Mouse (Mus musculus) heart, adult 18-20 months (tissue): ENCODE results near the gene Ankrd27. TPM values are rescaled to one million over a fixed set of nuclear protein-coding genes. Genes with fewer than 3 reads are reported as not detected.

Experiments used
- total RNA-seq, 2 experiments: library from RNA; stranded (reverse); gene quantifications; 2 replicates each; pipeline ENCODE4 v1.2.3; 2021

Gene Ankrd27
- total RNA-seq, 2 experiments from 2014 or later = 9.7 to 9.9 TPM

Other genes starting within 250 kb of the Ankrd27 start
- gene Faap24, start 189.4 kb upstream of the Ankrd27 start, total RNA-seq = 1 to 10 TPM; 1.4 to 1.8 TPM
- 10 to 100 TPM; 11.1 to 11.5 TPM for gene Cep89, start 189.2 kb upstream of the Ankrd27 start, total RNA-seq
- not detected for gene Slc7a9, start 137.4 kb upstream of the Ankrd27 start, total RNA-seq
- under 1 TPM in 1 of 2 experiments, not detected in 1; 0.07 TPM for gene Tdrd12, start 48.5 kb upstream of the Ankrd27 start, total RNA-seq
- gene Nudt19, start 29.9 kb upstream of the Ankrd27 start, total RNA-seq = 10 to 100 TPM; 69.2 to 80.4 TPM
- under 1 TPM in 1 of 2 experiments, not detected in 1; 0.10 TPM for gene Rgs9bp, start 662 bp upstream of the Ankrd27 start, total RNA-seq
- gene Pdcd5, start 61.3 kb downstream of the Ankrd27 start, total RNA-seq = 100 to 1,000 TPM; 112 to 114 TPM
- 1 to 10 TPM; 3.8 to 6.7 TPM for gene Dpy19l3, start 168.2 kb downstream of the Ankrd27 start, total RNA-seq
- 10 to 100 TPM; 13.0 to 13.9 TPM for gene Zfp507, start 216.8 kb downstream of the Ankrd27 start, total RNA-seq